Mouse (Mus musculus): Measurements from ENCODE around the gene Itgb8.

The Itgb8 gene

DNA sequence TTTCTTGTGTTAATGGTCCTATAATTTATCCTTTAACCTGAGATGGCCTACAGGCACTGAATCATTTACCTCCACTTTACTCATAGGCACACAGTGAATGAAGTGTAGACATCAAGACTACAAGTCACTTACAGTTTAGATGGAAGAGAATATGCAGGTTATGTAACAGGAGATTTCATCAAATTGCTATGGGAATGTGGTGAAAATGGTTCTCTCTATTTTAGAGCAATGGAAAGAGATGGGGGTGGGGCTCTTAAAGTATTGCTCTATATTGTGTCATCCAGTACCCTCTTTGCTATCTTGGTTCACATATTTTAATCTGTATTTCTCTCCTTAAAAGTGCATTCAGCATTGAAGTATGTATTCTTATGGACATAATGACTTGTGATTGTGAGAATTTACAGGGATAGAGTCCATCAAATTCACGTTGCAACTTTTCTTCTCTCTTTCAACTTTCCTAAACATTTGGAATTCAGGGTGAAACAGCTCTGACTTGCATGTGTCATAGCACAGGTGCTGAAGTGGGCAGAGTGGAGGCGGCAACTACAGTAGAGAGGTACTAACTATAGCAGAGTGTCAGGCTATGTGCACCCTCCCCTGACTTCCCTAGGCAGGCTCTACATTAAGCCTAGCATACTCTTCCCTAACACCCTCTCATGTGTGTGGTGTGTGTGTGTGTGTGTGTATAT is 29.1 kb downstream of the Itgb8 start:
- in situ Hi-C loops (cut with MboI, MseI), result no loop called here

DNA sequence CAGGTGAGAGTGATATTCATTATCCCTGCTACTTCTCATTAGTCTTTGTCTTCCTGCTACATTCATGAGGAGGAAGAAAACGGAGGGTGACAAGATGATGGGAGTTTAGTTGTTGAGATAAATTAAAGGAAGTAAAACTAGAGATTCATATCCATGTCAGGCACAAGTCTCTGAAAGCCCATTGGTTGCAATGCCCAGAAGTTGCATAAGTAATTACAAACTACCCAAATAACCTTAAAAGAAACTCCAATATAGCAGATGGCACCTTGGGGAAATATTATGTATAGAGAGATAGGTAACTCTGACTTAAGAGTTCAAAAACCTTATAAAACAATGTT is 31.2 kb downstream of the Itgb8 start:
- in situ Hi-C loops (cut with MboI, MseI), result no loop called here

DNA sequence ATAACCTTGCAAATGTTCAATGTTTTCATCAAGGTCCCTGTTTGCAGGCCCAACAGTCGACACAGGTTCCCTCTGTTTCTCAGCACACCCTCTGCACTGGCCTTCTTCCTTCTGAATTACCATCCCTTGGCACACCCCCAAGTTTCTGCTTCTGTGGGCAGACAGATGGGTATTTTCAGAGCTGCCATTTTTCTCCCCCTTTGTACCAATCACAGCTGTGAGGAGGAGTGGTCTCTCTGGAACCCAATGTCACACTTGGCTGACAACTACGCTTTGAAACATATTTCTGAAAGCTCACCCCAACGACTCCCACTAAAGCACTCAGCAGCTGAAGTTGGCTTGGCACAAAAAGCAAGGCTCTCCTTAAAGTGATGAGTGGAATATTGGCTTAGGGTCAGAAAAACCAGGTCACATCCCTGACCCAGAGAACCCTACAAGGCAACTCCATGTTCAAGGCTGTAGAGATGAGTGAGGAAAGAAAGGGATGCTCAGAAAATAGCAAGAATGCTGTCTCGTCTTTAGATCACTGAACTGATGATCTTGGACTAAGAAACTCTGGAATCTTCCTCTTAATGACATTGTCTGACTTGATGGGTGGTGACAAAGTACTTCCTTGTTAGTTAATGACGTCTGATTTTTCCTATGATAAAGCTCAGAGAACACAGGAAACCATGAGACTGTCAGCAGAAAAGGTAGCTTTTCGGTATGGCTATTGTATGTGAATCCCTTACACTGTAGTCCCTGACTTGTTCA is 31.7 kb downstream of the Itgb8 start:
- in situ Hi-C loops (cut with MboI, MseI), result no loop called here

DNA sequence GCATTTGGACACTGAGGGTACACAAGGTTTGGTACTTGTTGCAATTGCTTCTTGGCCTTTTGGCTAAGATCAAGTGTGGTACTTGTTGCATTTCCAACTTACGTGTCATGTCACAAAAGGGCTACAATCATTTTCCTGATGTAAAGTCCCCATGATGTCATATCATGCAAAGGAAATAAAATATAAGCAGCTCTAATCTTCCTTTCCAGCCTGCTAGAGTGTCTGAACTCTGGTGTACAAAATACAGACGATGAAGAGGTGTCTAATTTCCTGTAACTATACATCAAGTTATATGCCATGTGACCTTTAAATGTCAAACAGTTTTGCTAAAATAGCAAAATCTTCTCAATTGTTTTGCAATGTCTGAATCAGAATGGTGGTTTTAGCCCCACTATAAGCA is 34.2 kb downstream of the Itgb8 start:
- in situ Hi-C loops (cut with MboI, MseI), result no loop called here

- in situ Hi-C loops (cut with MboI, MseI), result no loop called here
These were observed 35.8 kb downstream of the Itgb8 start for GRCm38 (mm10) chr12:119202766-119203165.

GRCm38 (mm10) chr12:119195145-119195544 is 43.5 kb downstream of the Itgb8 start:
- in situ Hi-C loops (cut with MboI, MseI), result no loop called here

- in situ Hi-C loops (cut with MboI, MseI), result no loop called here
These were observed 48.8 kb downstream of the Itgb8 start for GRCm38 (mm10) chr12:119189814-119190213.

DNA sequence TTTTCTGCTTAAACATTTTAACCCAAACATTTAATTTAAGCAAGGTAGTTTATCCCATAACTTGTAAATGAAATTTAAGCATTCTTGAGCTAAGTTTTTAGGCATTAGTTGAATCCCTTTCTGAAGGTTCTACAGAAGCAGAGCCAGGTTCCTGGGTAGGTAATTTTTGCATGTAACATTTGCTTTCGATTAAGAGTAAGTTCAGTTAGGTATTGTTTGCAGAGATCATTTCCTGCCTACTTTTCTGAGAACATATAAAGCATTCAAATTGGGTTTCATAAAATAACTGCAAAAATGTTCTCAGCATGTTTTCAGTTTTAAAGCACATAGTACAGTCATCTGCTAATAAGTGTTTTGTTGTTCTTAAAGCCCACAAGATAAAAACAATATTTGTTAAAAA is 53.2 kb downstream of the Itgb8 start:
- in situ Hi-C loops (cut with MboI, MseI), result no loop called here

DNA sequence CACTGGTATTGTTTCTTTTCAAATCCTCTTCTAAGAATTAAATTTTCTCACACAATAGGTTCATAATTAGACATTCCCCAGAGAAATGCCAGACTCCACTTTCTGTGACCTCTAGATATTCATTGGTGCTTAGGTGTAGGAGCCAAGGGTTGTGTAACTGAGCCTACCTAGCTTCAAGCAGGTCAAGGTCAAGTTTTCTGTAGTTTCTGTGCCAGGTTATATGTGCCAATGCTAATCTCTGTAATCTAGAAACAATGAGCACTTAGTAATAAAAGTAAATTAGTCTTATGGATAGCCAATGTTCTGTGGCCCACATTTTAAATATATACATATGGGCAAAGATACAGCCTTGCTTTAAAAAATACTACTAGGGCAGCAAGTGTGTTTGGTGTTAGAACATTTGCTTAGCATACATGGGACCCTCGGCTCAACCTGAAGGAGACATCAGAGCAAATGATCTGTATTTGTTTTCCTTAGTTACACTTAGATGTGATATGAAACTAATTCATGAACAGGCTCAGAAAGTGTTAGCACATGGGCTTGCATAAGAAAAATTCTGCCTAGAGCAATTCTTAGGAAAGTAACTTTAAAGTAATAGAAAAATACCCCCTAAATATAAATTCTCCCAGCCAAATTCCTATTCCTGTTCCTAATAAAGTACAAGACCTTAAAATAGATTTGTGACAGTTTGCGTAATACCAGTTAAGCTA is 56.2 kb downstream of the Itgb8 start:
- in situ Hi-C loops (cut with MboI, MseI), result no loop called here

GRCm38 (mm10) chr12:119176017-119176416 is 62.6 kb downstream of the Itgb8 start:
- in situ Hi-C loops (cut with MboI, MseI), result no loop called here

GRCm38 (mm10) chr12:119169828-119170539 is 68.6 kb downstream of the Itgb8 start:
- in situ Hi-C loops (cut with MboI, MseI), result loop anchor here (25.0 kb wide), 1 partner anchor 108 kb away; no protein-coding TSS in a partner anchor

- in situ Hi-C loops (cut with MboI, MseI), result loop anchor here (25.0 kb wide), 1 partner anchor 107 kb away; no protein-coding TSS in a partner anchor
These were observed 69.5 kb downstream of the Itgb8 start for GRCm38 (mm10) chr12:119169143-119169542.

- in situ Hi-C loops (cut with MboI, MseI), result loop anchor here (25.0 kb wide), 1 partner anchor 103 kb away; no protein-coding TSS in a partner anchor
These were observed 73.5 kb downstream of the Itgb8 start for GRCm38 (mm10) chr12:119165115-119165514.

DNA sequence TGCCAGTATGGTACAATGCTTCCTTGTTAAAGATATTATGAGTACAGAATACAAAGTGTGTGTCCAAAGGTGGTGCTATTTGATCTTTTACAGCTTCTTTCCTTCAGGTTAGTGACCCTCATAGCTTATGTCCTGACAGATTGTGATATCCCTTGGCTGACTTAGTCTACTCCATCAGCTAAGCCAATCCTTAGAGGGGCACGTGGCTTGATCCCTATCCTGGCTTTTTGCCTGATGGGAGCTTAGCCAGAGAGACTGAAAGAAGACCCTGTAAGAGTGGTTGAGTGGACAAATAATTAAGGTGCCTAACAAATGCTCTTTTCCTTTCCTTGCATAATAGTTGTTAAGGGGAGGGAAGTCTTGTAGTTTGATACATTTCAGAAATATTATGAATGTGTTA is 73.9 kb downstream of the Itgb8 start:
- in situ Hi-C loops (cut with MboI, MseI), result loop anchor here (25.0 kb wide), 1 partner anchor 102 kb away; no protein-coding TSS in a partner anchor

DNA sequence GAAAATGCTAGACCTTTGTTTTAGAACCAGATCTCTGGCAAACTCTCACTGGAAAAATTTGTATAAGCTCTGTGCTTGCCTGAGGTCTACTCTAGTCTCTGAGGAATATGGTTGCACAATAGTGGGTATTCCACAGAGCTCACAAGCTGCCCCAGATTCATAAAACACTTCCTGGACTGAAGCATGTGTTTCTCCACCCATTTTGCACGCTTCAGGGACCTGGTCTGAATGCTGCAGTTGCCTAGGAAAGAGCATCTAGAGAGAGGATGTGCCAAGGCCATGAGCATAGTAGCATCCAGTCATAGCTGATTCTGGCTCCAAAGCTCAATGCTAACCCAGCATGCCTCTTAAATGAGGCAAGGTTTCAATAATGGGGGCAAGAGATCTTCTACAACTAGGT is 74.4 kb downstream of the Itgb8 start:
- in situ Hi-C loops (cut with MboI, MseI), result loop anchor here (25.0 kb wide), 1 partner anchor 102 kb away; no protein-coding TSS in a partner anchor

GRCm38 (mm10) chr12:119160786-119161185 is 77.8 kb downstream of the Itgb8 start:
- in situ Hi-C loops (cut with MboI, MseI), result loop anchor here (25.0 kb wide), 1 partner anchor 98 kb away; no protein-coding TSS in a partner anchor

- in situ Hi-C loops (cut with MboI, MseI), result loop anchor here (25.0 kb wide), 1 partner anchor 97 kb away; no protein-coding TSS in a partner anchor
These were observed 79.2 kb downstream of the Itgb8 start for GRCm38 (mm10) chr12:119159254-119159933.

- in situ Hi-C loops (cut with MboI, MseI), result loop anchor here (25.0 kb wide), 1 partner anchor 95 kb away; no protein-coding TSS in a partner anchor
These were observed 80.9 kb downstream of the Itgb8 start for GRCm38 (mm10) chr12:119157686-119158085.

- in situ Hi-C loops (cut with MboI, MseI), result loop anchor here (25.0 kb wide), 1 partner anchor 95 kb away; no protein-coding TSS in a partner anchor
These were observed 81.5 kb downstream of the Itgb8 start for GRCm38 (mm10) chr12:119157068-119157467.

GRCm38 (mm10) chr12:119155566-119155965 is 83.0 kb downstream of the Itgb8 start:
- in situ Hi-C loops (cut with MboI, MseI), result loop anchor here (25.0 kb wide), 1 partner anchor 93 kb away; no protein-coding TSS in a partner anchor

DNA sequence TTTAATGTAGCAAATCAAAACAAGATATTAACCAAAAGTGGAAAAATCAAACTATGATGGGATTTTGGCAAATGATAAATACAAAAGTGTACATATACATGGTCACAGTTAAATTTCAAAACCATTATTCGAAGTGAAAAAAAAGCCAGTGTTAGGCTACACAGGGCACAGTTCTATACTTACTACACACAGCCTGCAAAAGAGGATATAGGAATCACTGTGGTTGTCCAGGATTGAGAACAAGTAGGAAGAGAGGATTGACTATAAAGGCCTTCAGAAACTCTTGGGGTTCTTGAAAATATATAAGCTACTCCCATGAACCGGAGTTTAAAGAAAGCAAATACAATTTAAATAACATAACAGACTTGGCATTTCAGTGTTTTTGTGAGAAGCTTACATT is 87.6 kb downstream of the Itgb8 start:
- in situ Hi-C loops (cut with MboI, MseI), result loop anchor here (25.0 kb wide), 1 partner anchor 89 kb away; no protein-coding TSS in a partner anchor

Measured in T-helper 2 cell (primary cell).